Mouse (Mus musculus) adipocyte (in vitro differentiated cells): ENCODE data around the gene Vapb.
A peak's percentile ranks its signal among the peaks of the same experiment; 100 is the strongest.

Experiments
- DNase-seq: peaks from one replicate; pipeline ENCODE4 v3.0.0-alpha.2; 2016; ENCODE audit warnings: low spot score

The Vapb gene

GRCm38 (mm10) chr2:173738232-173738631 is 921 bp downstream of the Vapb start:
- no peak for DNase-seq

DNA sequence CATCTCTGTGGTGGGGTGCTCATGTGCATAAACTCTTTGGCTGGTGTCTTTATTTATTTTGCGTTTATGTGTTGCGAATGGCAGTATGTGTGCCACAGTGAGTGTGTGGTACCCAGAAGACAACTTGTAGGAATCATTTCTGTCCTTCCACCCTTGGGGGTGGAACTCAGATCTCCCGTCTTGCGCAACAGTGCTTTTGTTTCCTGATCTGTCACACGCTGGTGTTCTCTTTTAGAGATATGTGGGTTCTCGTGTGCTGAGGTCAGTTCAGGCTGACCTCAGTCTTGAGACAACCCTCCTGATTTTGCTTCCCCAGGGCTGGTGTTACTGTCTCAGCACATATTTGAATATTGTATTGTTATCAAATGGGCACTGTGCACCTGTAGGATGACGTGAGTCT is 1.8 kb downstream of the Vapb start:
- no peak for DNase-seq

DNA sequence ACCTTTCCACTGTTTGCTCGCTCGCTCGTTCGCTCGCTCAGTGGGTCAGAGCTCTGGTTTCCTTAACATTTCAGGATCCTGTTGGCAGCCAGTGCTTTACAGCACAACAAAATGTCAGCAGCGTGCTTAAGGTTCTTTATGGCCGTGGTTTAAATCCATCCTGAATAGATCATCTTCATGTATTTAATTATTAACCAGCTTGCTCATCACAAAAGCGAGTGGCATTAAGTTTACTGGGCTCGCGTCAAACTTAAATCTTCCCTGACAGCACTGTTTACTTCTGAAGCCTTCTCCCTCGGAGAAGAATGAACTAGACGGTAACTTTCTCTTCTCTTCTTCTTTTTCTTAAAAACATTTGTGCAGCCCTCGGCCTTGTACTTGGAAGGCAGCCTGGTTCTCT is 4.8 kb downstream of the Vapb start:
- peak; percentile 42 for DNase-seq

DNA sequence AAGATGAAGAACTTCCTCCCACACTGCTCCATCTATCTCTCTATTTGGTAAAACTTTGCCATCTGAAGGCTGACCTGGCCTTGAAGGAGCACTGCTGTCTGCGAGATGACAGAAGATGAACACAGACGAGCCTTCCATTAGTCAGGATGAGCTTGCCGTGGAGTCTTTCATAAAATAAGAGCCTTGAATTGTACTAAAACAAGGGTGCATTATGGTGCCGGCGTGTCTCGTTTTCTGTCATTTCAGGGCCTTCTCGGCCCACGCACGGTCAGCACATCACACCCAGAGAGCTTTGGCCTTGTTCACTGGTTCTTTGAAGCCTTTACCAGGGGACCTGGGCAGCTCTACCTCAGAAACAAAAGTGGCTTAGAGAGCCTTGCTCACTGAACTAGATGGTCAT is 5.4 kb downstream of the Vapb start:
- no peak for DNase-seq

DNA sequence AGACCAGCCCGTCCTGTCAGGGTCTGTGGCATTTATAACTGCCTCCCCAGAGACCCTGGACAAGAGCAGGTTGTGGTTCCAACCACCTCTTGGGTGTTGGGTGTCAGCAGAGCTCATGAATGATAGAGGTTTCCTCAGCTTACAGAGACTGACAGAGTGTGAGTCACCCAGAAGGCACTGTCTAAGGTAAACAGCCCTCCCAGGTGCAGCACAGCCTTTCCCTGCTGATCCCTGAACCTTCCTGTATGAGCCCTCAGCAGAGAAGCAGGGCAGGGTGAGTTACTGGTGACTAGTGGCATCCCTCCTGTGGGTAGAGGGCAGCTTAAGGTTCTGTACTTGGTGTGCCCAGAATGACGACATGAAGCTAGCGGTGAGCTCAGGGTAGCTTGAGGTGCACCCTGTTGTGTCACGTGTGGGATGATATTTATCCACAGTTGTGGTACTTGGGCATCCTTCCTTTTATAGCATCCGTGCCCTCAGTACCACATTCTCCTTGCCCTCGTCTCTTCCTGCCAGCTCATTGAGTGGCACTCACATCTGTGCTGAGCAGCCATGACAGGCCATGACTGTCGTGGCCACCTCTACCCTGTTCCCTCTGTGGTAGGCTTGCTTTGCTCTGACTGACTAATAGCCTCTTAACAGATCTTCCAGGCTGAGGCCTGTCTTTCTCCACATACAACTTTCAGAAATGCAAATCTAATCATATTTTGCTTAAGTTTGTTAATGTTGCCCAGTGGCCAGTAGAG is 6.9 kb downstream of the Vapb start:
- no peak for DNase-seq

DNA sequence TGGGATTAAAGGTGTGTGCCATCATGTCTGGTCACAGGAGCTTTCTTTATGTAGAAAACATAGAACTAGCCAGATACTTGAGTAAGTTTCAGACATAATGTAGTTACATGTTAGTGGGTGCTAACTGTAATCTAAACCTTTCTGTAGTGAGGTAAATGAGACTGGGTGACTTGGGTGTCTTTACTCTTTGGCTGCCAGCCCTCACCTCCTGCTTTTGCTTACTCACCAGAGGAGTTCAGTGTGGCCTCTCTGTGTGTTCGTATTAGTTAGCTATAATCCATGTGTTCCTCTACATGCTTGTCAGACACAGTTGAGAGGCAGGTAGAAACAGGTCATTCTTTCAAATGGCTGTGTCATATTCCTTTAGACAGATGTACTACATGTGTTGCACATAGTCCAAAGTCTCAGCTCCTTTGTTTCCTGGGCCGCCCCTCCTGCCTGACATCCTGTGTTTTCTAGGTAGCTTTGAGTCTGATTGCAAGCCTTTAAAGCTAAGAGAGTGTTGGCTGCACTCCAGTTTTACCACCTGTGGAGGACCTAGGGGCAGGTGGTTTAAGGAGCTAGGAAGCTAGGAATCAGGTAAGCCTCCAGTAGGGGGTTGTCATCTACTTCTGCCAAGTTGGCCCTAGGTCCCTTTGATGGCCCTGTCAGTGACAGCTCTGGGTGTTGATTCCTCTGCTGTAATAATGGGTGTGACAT is 11.8 kb downstream of the Vapb start:
- no peak for DNase-seq

GRCm38 (mm10) chr2:173755433-173756144 is 18.3 kb downstream of the Vapb start:
- DNase-seq = no peak

- DNase-seq = no peak
Measured at GRCm38 (mm10) chr2:173757624-173758155, 20.4 kb downstream of the Vapb start.

GRCm38 (mm10) chr2:173760607-173761006 is 23.3 kb downstream of the Vapb start:
- no peak for DNase-seq

- no peak for DNase-seq
Measured at GRCm38 (mm10) chr2:173764629-173765028, 27.3 kb downstream of the Vapb start.

- DNase-seq = no peak
Measured at GRCm38 (mm10) chr2:173767959-173768595, 30.8 kb downstream of the Vapb start.

DNA sequence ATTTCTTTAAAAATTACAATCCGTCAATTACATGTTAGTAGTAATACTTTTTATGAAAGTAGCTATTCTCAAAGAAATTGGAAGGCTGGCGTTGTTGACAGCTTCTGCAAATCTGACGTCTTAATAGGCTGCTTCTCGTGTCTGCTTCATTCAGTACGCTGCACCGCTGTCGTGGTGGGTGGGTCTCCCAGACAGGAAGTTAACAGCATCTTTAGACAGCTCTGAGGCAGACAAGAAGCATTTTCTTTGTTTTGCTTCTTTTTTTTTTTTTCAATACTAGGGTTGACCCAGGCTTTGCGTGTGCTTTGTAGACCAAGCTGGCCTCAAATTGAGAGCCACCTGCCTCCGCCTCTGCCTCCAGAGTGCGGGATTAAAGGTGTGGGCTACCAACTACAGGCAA is 31.9 kb downstream of the Vapb start:
- DNase-seq = no peak

DNA sequence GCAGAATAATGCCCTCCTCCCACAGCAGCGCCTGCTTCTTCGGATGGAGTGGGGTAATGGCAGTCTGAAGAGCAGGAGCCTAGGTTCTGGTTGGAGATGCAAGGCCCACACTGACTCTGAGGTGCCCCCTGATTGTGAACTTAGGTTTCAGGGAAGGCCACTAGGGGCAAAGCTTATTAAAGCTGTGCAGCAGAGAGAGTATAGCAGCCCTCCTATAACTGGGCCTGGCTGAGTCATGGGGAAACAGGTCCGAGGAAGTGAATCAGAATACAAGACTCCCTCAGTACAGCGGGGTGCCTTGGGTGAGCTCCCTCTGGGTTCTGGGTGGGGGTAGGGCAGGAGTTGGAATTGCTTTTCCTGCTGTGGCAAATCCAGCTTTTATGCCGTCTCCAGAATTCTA is 33.3 kb downstream of the Vapb start:
- no peak for DNase-seq

DNA sequence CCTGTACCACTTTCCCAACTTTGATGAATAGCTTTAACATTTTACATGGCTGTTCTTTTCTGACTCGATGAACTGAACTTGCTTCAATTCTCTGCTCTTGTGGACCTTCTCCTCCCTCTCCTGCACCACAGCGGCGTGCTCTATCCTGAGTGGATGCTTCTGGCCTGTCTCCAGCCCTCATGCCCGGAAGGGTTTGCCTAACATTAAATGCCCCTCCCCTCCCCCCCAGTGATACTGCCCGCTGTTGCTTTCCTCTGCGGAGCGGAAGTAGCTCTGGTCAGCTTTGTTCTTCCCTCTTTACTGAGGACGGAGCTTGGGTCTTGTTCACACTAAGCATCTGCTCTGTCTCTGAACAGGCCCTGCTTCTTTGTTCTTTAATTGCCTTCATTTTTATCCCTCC is 34.4 kb downstream of the Vapb start:
- DNase-seq = no peak

GRCm38 (mm10) chr2:173775556-173775955 is 38.2 kb downstream of the Vapb start:
- DNase-seq = no peak

DNA sequence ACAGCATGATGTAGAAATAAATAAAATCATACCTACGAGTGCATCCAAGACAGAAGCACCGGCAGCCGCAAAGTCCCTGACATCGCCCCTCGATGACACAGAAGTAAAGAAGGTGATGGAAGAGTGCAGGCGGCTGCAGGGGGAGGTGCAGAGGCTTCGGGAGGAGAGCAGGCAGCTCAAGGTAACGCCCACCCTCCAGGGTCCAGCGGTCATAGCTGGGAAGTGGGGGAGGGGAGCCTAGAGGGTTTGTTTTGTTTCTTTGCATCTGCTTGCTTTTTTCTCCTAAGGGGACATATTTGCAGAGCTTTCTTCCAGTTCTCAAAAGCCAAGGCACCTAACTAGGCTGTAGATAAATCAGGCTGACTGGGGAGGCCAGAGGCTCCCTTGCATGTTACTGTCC is 38.8 kb downstream of the Vapb start:
- no peak for DNase-seq

GRCm38 (mm10) chr2:173780931-173781330 is 43.6 kb downstream of the Vapb start:
- no peak for DNase-seq

GRCm38 (mm10) chr2:173784366-173784765 is 47.1 kb downstream of the Vapb start:
- DNase-seq = no peak

GRCm38 (mm10) chr2:173784884-173785283 is 47.6 kb downstream of the Vapb start:
- DNase-seq = no peak

DNA sequence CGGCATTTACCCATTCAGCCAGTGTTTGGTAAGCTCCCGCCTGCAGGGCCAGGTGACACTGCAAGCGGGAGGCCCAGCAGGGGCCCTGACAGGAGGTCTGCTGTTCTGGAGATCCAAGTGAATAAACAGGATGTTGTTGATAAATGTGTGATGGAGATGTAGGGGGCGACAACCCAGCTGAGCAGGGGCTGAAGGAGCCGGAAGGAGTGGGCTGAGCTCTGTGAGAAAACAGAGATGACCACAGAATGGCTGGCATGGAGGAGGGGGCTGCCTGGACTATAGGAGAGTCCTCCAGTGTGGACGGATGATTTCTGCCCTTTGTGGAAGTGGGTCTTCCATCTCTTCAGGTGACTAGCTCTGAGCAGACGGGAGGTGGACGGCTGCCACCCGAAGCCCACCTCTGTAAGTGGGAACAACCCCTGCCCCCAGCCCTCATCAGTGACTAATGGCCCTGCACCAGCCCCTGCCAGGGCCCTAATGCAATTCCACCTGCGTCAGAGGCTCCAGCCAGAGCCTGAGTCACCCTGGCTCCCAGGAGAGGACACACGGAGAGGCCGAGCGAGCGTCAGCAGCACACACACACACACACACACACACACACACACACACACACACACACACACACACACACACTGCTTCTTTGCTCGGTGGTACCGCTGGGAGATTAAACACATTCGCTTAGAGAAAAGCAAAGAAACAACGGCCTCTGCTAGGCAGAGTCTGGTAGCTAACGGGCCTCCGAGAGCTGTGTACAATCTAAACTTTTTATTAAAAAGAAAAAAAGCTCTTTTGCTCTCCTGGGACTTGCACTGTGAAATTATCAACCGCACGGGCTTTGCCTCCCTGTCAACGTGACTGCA is 52.9 kb downstream of the Vapb start:
- peak; percentile 71 for DNase-seq
